Mouse (Mus musculus) kidney, adult 2 months (tissue): ENCODE data around the gene Eif4g1. TPM values are rescaled to one million over a fixed set of nuclear protein-coding genes. Genes with fewer than 3 reads are reported as not detected.

Source experiments
- DNase-seq: peaks from one replicate; pipeline ENCODE4 v3.0.0; 2021
- H3K27ac ChIP-seq: fragments of 200-500 bp; 2 replicates; pipeline ENCODE4 v1.5.1; 2012; ENCODE audit warnings: low read depth, low read length, control low read depth, inconsistent platforms; ENCODE audit not compliant: insufficient read depth
- H3K27me3 ChIP-seq: fragments of 200-500 bp; replicated peaks from 2 replicates; pipeline ENCODE4 v1.6.1; 2012; ENCODE audit warnings: mild to moderate bottlenecking, moderate library complexity, low read length, inconsistent platforms; ENCODE audit not compliant: control insufficient read depth, insufficient read depth
- H3K36me3 ChIP-seq: fragments of 200-500 bp; 2 replicates; pipeline ENCODE4 v1.6.1; 2012; ENCODE audit warnings: mild to moderate bottlenecking, moderate library complexity, low read length, inconsistent platforms; ENCODE audit not compliant: control insufficient read depth, insufficient read depth
- H3K4me1 ChIP-seq: fragments of 200-500 bp; 2 replicates; pipeline ENCODE4 v1.6.1; 2011; ENCODE audit warnings: low read length; ENCODE audit not compliant: control insufficient read depth, insufficient read depth
- H3K4me3 ChIP-seq: fragments of 200-500 bp; 2 replicates; pipeline ENCODE4 v1.5.1; 2011; ENCODE audit warnings: mild to moderate bottlenecking, low read depth, low read length, control low read depth; ENCODE audit not compliant: insufficient read depth
- CTCF ChIP-seq: fragments of 200-500 bp; conservative IDR thresholded peaks from 2 replicates; pipeline ENCODE4 v1.5.1; 2011; ENCODE audit warnings: low read depth, mild to moderate bottlenecking, control low read depth, low read length, moderate library complexity, mixed read lengths; ENCODE audit not compliant: insufficient read depth, insufficient read length
- POLR2A ChIP-seq: fragments of 200-500 bp; IDR thresholded peaks from one replicate; pipeline ENCODE4 v1.6.1; 2011; ENCODE audit warnings: low read depth, low read length, control low read depth
- whole genome bisulfite sequencing: fragments of 180-500 bp; shearing (Covaris S2); methylation state at CpG from one replicate; pipeline ENCODE4 v1.1.7; 2018; 5-methylcytosine and 5-hydroxymethylcytosine counted together
- polyA plus RNA-seq: library from polyadenylated mRNA; depleted of rRNA; stranded (reverse); fragments of >200 nt; gene quantifications from 2 replicates; pipeline ENCODE4 v1.2.3, GENCODE M21; 2012

Gene Eif4g1
- polyA plus RNA-seq, 1 experiment = 262 TPM

DNA sequence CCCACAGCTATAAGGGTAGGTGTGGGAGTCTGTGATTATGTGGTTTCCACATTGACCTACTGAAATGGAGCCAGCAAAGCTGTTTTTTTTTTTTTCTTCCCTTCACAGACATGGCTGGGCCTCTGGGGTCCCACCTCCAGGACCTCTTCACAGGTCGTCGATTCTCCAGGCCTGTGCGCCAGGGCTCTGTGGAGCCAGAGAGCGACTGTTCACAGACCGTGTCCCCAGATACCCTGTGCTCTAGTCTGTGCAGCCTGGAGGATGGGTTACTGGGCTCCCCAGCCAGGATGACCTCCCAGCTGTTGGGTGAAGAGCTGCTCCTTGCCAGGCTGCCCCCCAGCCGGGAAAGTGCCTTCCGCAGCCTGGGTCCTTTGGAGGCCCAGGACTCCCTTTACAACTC is 33.2 kb downstream of the Eif4g1 start:
- TF ChIP-seq CTCF = no peak
- no peak for TF ChIP-seq POLR2A
- no peak for DNase-seq
- no peaks in the 10 kb centered on the region for H3K36me3 ChIP-seq
- H3K4me1 ChIP-seq = no peaks in the 10 kb centered on the region
- H3K27ac ChIP-seq = no peak overlapping the region
- 56% methylated on average over 7 of the region's 7 CpGs for WGBS
- H3K27me3 ChIP-seq = no peaks in the 10 kb centered on the region
- no peak overlapping the region for H3K4me3 ChIP-seq

DNA sequence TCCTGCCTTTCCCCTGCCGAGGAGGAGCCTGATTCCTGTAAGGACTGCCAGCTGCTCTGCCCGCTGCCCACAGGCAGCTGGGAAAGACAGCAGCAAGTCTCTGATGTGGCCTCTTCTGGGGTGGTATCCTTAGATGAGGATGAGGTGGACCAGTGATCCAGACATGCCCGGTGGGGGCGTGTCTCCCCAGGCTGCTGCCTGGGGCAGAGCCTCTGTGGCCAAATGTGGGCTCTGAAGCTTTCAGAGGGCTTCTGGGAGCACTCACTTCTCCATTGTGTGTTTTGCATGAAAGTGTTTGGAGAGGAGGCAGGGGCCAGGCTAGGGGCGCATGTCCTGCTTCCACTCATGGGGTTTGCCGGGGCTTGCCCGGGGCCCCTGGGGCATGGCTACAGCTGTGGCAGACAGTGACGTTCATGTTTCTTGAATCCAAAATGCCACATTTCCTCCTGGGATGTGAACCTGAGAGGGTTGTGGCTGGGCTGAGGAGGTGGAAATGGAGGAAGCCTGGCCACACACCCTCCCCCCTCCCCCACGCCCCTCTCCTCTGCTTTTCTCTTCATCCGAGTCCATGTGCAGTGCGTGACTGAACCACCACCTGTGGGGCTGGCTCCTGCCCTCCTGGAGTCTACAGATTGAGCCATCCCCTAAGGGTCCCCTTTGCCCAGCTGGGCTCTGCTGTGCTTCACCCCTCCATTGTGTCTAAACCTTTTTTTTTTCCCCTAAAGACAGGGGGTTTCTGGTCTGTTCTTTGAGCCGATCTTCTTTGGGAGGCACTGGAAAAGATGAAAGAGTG is 33.8 kb downstream of the Eif4g1 start:
- TF ChIP-seq CTCF (no peak), POLR2A (no peak)

DNA sequence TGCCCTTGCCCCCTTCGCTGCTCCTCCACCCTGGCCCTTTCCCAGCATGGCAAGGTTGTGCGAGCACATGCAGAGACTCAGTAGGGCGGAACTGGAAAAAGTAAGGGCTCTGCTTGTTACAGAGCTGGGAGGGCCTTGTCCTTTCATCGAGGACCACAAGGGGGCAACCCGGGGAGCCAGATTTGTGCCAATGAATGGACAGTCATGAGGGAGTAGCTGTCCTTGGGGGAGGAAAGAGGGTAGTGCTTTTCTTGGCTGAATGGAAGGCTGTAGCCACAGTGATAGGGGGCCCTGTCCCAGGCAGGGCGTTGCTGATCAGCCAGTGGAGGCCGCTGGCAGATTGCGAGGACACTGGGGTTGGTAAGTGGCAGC is 34.4 kb downstream of the Eif4g1 start:
- no peak overlapping the region for H3K27ac ChIP-seq
- peak; percentile 78 for DNase-seq
- H3K4me1 ChIP-seq = no peaks in the 10 kb centered on the region
- no peak overlapping the region for H3K4me3 ChIP-seq
- H3K27me3 ChIP-seq = no peaks in the 10 kb centered on the region
- WGBS = 20% methylated on average over 8 of the region's 8 CpGs
- H3K36me3 ChIP-seq = no peaks in the 10 kb centered on the region
- peak; percentile 65 for TF ChIP-seq CTCF
- no peak for TF ChIP-seq POLR2A

More for the DNA sequence above, 33.8 kb downstream of the Eif4g1 start:
- Histone ChIP-seq H3K36me3 (no peaks in the 10 kb centered on the region), H3K27me3 (no peaks in the 10 kb centered on the region), H3K4me3 (no peak overlapping the region), H3K27ac (no peak overlapping the region), H3K4me1 (no peaks in the 10 kb centered on the region)
- WGBS = 49% methylated on average over 11 of the region's 12 CpGs
- DNase-seq = no peak

DNA sequence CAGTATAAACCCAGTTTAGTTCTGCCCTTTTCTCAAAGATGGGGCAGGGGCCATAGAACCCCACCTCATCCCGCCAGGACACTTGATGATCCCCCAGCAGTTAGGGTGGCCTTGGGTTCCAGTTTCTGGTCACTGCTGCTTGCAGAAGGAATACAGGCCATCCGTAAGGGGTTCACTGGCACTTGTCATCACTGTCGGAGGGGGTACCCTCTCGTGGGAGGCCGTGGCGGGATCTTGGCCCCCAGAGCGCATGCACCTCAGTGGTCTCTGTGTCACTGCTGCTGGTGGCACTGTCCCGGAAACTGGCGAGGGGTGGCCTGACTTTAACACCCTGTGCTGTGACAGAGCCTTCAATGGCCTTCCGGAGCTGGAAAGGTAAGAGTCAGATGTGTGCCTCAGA is 35.0 kb downstream of the Eif4g1 start:
- H3K27me3 ChIP-seq = no peaks in the 10 kb centered on the region
- 98% methylated on average over 10 of the region's 10 CpGs for WGBS
- no peak for DNase-seq
- no peaks in the 10 kb centered on the region for H3K4me1 ChIP-seq
- TF ChIP-seq POLR2A = no peak
- TF ChIP-seq CTCF = no peak
- H3K4me3 ChIP-seq = no peak overlapping the region
- H3K36me3 ChIP-seq = no peaks in the 10 kb centered on the region
- no peak overlapping the region for H3K27ac ChIP-seq

DNA sequence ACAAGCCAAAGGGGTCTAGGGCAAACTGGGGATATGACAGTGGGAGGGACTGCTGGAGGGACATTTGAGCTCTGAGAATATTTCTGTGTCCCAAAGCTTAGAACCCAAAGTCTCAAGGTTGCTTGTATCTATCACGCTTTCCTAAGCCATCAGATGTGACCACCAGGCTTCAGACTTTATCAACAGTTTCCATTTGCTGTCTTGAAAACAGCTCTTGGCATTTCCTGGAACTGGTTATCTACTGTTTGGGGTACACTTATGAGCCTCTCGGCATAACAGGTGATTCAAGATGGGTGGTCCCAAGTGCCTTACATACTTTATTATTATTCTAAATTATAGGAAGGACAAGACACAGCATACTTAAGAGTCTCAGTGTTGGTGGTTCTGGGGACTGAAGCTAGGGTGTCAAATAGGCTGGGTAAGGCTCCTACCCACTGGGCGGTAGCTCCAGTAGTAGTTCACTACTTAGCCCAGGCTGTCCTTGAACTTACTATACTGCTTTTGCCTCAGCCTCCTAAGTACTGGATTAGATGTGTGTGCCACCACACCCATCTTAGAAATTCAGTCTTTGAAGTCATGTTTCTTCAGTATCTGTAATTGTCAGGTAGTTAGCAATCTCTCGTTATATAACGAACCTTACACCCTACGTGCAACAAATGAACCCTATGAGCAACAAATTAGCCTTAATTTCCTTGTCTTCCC is 35.7 kb downstream of the Eif4g1 start:
- no peak overlapping the region for H3K27ac ChIP-seq
- H3K4me3 ChIP-seq = no peak overlapping the region
- WGBS = 91% methylated on average over 6 of the region's 6 CpGs
- no peaks in the 10 kb centered on the region for H3K36me3 ChIP-seq
- TF ChIP-seq CTCF (no peak), POLR2A (no peak)
- DNase-seq = no peak
- H3K27me3 ChIP-seq = no peaks in the 10 kb centered on the region
- no peaks in the 10 kb centered on the region for H3K4me1 ChIP-seq

DNA sequence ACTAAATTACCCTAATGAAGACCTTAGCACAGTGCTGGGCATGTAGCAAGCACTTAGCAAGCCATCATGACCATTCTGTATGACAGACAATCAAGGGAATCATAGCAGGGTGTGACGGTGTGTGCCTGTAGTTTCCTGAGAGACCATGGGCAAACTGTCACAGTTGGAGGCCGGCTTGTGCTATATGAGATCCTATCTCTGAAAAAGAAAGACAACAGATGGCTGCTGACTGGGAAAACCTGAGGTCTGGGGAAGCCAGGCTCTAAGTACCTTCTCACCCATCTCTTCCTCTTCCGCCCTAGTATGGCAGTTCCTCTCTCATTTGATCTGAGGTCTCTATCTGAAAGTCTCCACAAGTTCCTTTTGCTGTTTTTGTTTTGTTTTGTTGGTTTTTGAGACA is 37.7 kb downstream of the Eif4g1 start:
- Histone ChIP-seq H3K36me3 (no peaks in the 10 kb centered on the region), H3K27ac (no peak overlapping the region), H3K4me3 (no peak overlapping the region), H3K4me1 (no peaks in the 10 kb centered on the region), H3K27me3 (no peaks in the 10 kb centered on the region)
- WGBS = 84% methylated on average over 3 of the region's 3 CpGs
- no peak for DNase-seq
- TF ChIP-seq CTCF (no peak), POLR2A (no peak)

DNA sequence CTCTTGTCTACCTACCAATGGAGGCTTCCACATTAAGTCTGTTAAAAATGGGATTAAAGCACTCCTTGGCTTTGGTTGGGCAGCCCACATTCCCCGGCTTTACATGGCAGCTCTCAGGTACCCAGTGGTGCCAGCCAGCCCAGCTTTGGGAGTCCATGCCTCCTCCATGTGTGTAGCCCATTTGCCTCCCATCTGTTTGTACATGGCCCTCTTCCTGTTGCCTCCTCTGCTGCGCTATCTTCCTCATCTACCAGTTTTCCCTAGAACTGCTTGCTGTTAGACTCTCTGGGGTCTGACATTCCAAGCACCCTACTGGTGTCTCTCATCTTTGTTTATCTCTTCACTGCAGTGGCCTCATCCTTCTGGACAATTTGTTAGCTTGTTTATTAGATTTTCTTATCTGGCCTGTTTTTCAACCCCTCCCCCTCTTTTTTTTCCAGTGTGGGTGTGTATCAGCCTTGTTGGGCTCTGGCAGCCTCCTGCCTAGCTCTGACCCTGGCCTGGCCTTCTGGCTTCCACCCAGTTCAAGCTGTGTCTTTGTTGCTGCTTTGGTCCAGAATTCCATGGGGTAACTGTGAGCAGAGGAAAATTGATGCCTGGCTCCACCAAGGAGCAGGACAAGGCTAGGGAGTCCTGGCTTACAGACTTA is 38.4 kb downstream of the Eif4g1 start:
- Histone ChIP-seq H3K36me3 (no peaks in the 10 kb centered on the region), H3K4me1 (no peaks in the 10 kb centered on the region), H3K27me3 (no peaks in the 10 kb centered on the region), H3K27ac (no peak overlapping the region), H3K4me3 (no peak overlapping the region)
- no peak for TF ChIP-seq POLR2A
- no peak for TF ChIP-seq CTCF
- 89% methylated on average over 2 of the region's 2 CpGs for WGBS
- peak; percentile 38 for DNase-seq
